Mouse (Mus musculus) heart, postnatal 0 days (tissue): ENCODE data around the gene Nyap1. TPM values are rescaled to one million over a fixed set of nuclear protein-coding genes. Genes with fewer than 3 reads are reported as not detected.
A peak's percentile ranks its signal among the peaks of the same experiment; 100 is the strongest.

ENCODE experiments used
- ATAC-seq: fragments of 200-750 bp; cut with Nextera tagmentation; 2 replicates; pipeline ENCODE4 v1.8.0; 2017; ENCODE audit warnings: low read depth, moderate number of reproducible peaks, moderate library complexity; ENCODE audit not compliant: insufficient read depth
- DNase-seq: peaks from one replicate; pipeline ENCODE4 v3.0.0-alpha.2; 2016; ENCODE audit warnings: low spot score
- H3K27ac ChIP-seq: fragments of 300-500 bp; sonication (generic); 2 replicates; pipeline ENCODE4 v1.5.1; 2014; ENCODE audit warnings: low read depth, mild to moderate bottlenecking
- H3K27me3 ChIP-seq: fragments of 300-500 bp; sonication (generic); 2 replicates; pipeline ENCODE4 v1.6.1; 2014; ENCODE audit warnings: low read length, mixed read lengths; ENCODE audit not compliant: control insufficient read depth, insufficient read depth
- H3K36me3 ChIP-seq: fragments of 300-500 bp; sonication (generic); replicated peaks from 2 replicates; pipeline ENCODE4 v1.6.1; 2014; ENCODE audit warnings: low read length, mixed read lengths; ENCODE audit not compliant: control insufficient read depth, insufficient read depth
- H3K4me1 ChIP-seq: fragments of 300-500 bp; sonication (generic); 2 replicates; pipeline ENCODE4 v1.6.1; 2014; ENCODE audit warnings: antibody characterized with exemption; ENCODE audit not compliant: control insufficient read depth, insufficient read depth
- H3K4me2 ChIP-seq: fragments of 300-500 bp; sonication (generic); 2 replicates; pipeline ENCODE4 v1.6.1; 2014; ENCODE audit warnings: low read depth, mild to moderate bottlenecking, low read length, moderate library complexity
- H3K4me3 ChIP-seq: fragments of 300-500 bp; sonication (generic); 2 replicates; pipeline ENCODE4 v1.5.1; 2014; ENCODE audit warnings: low read depth, low read length
- H3K9ac ChIP-seq: fragments of 300-500 bp; sonication (generic); replicated peaks from 2 replicates; pipeline ENCODE4 v1.6.1; 2014; ENCODE audit warnings: low read depth, low read length, mixed read lengths
- H3K9me3 ChIP-seq: fragments of 300-500 bp; sonication (generic); replicated peaks from 2 replicates; pipeline ENCODE4 v1.6.1; 2016; ENCODE audit warnings: low read length; ENCODE audit not compliant: control insufficient read depth
- CTCF ChIP-seq: IDR thresholded peaks from 2 replicates; pipeline ENCODE4 v1.5.1; 2016; ENCODE audit warnings: antibody characterized with exemption, control low read depth, low read depth
- EP300 ChIP-seq: IDR thresholded peaks from 2 replicates; pipeline ENCODE4 v1.6.1; 2016; ENCODE audit warnings: antibody characterized with exemption, low read depth
- WGBS: fragments of 180-500 bp; shearing (Covaris S2); extraction: QIAGEN DNeasy Blood & Tissue Kit; methylation state at CpG from one replicate; pipeline ENCODE4 v1.1.7; 2014; 5-methylcytosine and 5-hydroxymethylcytosine counted together
- polyA plus RNA-seq: library from polyadenylated mRNA; unstranded; fragments of >200 nt; fragmentation: Nextera tagmentation; extraction: Ambion mirVana; gene quantifications from 2 replicates; pipeline ENCODE4 v1.2.1, GENCODE M21; 2015
- total RNA-seq: library from RNA; depleted of rRNA; stranded (reverse); fragments of >200 nt; gene quantifications from 2 replicates; pipeline ENCODE4 v1.2.3, GENCODE M21; 2014; ENCODE audit warnings: low replicate concordance

Gene Nyap1
- total and polyA plus RNA-seq, 2 experiments from 2014 or later, result 0.56 to 5.8 TPM

GRCm38 (mm10) chr5:137739471-137739870, 1.9 kb downstream of the Nyap1 start:
- Histone ChIP-seq H3K27me3 (no peaks in the 10 kb centered on the region), H3K4me1 (no peaks in the 10 kb centered on the region; the same call in 1 of the 2 replicates), H3K4me2 (peak overlapping the region; percentile 6; the same call in 1 of the 2 replicates), H3K27ac (no peak overlapping the region), H3K4me3 (no peak overlapping the region; the same call in 1 of the 2 replicates), H3K9me3 (no peaks in the 10 kb centered on the region), H3K36me3 (0 out of 2 replicates have a peak, but pooled peaks cover 4% of the 10 kb centered on the region), H3K9ac (no peak overlapping the region)
- ATAC-seq, result no peak
- DNase-seq, result no peak
- TF ChIP-seq CTCF (no peak), EP300 (no peak)
- 83% methylated on average over 9 of the region's 9 CpGs for WGBS

GRCm38 (mm10) chr5:137738516-137738915, 2.9 kb downstream of the Nyap1 start:
- H3K9ac ChIP-seq, result no peak overlapping the region
- H3K27ac ChIP-seq, result no peak overlapping the region
- no peaks in the 10 kb centered on the region for H3K9me3 ChIP-seq
- H3K4me3 ChIP-seq, result no peak overlapping the region
- no peak overlapping the region for H3K4me2 ChIP-seq
- TF ChIP-seq CTCF (peak; percentile 48), EP300 (no peak)
- H3K27me3 ChIP-seq, result no peaks in the 10 kb centered on the region
- WGBS, result 48% methylated on average over 5 of the region's 5 CpGs
- H3K36me3 ChIP-seq, result 0 out of 2 replicates have a peak, but pooled peaks cover 4% of the 10 kb centered on the region
- peak; percentile 35 for DNase-seq
- ATAC-seq, result no peak
- no peaks in the 10 kb centered on the region; the same call in 1 of the 2 replicates for H3K4me1 ChIP-seq

- ATAC-seq (no peak), DNase-seq (no peak)
- Histone ChIP-seq H3K9me3 (no peaks in the 10 kb centered on the region), H3K27ac (no peak overlapping the region), H3K9ac (no peak overlapping the region), H3K4me1 (no peaks in the 10 kb centered on the region; the same call in 1 of the 2 replicates), H3K4me2 (no peak overlapping the region), H3K36me3 (peaks cover 4% of the 10 kb centered on the region; the same call in 1 of the 2 replicates), H3K4me3 (no peak overlapping the region), H3K27me3 (no peaks in the 10 kb centered on the region)
- TF ChIP-seq EP300 (no peak), CTCF (no peak)
- 84% methylated on average over 4 of the region's 6 CpGs for WGBS
Measured at GRCm38 (mm10) chr5:137737400-137737940, 3.9 kb downstream of the Nyap1 start.

- DNase-seq (no peak), ATAC-seq (no peak)
- WGBS, result 78% methylated on average over 6 of the region's 6 CpGs
- Histone ChIP-seq H3K4me2 (no peak overlapping the region), H3K4me3 (no peak overlapping the region), H3K36me3 (peaks cover 4% of the 10 kb centered on the region; the same call in 1 of the 2 replicates), H3K9ac (no peak overlapping the region), H3K27me3 (no peaks in the 10 kb centered on the region), H3K4me1 (no peaks in the 10 kb centered on the region), H3K9me3 (no peaks in the 10 kb centered on the region), H3K27ac (no peak overlapping the region)
- TF ChIP-seq EP300 (no peak), CTCF (no peak)
Measured at GRCm38 (mm10) chr5:137734289-137735061, 6.9 kb downstream of the Nyap1 start.

- Histone ChIP-seq H3K4me1 (no peaks in the 10 kb centered on the region), H3K4me2 (no peak overlapping the region), H3K4me3 (no peak overlapping the region), H3K9me3 (no peaks in the 10 kb centered on the region), H3K27ac (no peak overlapping the region), H3K36me3 (peaks cover 4% of the 10 kb centered on the region; the same call in 1 of the 2 replicates), H3K27me3 (no peaks in the 10 kb centered on the region), H3K9ac (no peak overlapping the region)
- no peak for ATAC-seq
- no peak for DNase-seq
- 86% methylated on average over 12 of the region's 12 CpGs for WGBS
- TF ChIP-seq EP300 (no peak), CTCF (no peak)
Measured at GRCm38 (mm10) chr5:137733638-137734288, 7.6 kb downstream of the Nyap1 start.
